Mouse (Mus musculus): ENCODE results near the gene Kcnq1. TPM values are rescaled to one million over a fixed set of nuclear protein-coding genes. Genes with fewer than 3 reads are reported as not detected.
A peak's percentile ranks its signal among the peaks of the same experiment; 100 is the strongest.

Kcnq1 gene
- polyA plus RNA-seq, 1 experiment from 2014 or later: 0.88 TPM

DNA sequence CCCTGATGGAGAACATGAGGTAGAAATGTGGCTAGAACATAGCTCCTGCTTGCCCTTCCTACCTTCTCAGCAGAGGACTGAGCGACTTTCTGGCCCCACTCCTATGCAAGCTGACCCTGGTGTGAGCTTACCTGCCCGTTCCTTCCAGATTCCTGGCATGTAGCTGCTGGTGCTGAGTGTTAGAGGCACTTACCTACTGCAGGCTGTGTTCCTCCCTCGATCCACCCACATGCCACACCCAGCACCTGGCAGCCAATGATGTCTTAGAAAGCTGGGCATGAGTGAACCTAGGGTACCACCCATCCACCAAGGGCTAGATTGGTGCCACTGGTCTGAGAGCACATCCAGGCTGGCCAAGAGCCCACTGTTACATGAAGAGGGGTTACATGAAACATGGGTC lies 12.3 kb upstream of the Kcnq1 start:
- 75% methylated on average over 3 of the region's 3 CpGs for WGBS
- ATAC-seq (ENCODE audit: low FRiP score): no peak

DNA sequence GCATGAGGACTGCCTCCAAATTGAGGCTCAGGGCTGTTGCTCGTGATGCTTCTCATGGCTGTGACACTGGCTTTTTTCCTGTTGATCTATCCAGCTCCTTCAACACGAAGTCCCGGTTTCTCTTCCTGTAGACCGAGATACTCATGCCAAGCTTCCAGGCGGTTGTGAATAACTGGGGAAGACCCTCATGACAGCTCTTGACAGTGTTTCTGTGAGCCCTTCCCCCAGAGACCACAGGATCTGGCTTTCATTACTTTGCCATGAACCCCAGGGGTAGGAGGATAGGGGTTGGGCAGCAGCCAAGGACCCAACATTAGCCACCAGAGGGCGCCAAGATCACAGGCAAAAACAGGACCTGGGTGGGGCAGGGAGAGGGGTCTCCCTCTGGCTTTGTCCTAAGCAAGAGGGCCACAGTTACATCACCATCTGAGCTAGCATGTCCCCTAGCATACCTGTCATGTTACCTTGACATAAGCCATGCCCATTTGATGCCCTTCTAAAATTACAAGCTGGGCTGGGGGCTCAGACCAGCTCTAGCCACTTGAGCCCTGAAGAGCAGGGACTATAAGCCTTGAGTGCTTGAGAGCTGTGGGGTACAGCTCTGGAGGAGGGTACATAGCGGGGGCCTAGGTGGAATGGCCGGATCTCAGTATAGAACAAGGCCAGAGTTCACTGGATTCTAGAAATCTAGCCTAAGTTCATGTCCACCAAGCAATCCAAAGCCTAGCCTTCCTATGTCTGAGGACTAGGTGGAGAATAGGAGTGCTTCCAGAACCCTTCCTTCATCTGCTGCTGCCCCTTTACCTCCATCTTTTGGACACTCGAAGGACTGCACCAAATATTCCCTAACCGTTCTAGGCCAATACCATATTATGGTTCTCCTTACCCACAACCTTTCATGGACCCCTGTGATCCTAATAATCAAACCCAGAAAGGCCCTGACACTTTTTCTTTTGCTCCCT lies 11.3 kb upstream of the Kcnq1 start, which contains the start of gene Trpm5:
Trpm5 (minus strand) TSS at position 51 of the 962 bp plus-strand sequence.
- no peak within 1 kb of the TSS for H3K4me2 ChIP-seq
- no peak within 1 kb of the TSS for H3K4me3 ChIP-seq (replicated peaks)
- ATAC-seq (ENCODE audit: low FRiP score): no peak
- no peaks in the 10 kb centered on the region for H3K27me3 ChIP-seq (replicated peaks)
- H3K4me1 ChIP-seq: no peaks in the 10 kb centered on the region
- no peaks in the 10 kb centered on the region for H3K36me3 ChIP-seq
- no peak within 1 kb of the TSS for H3K27ac ChIP-seq (replicated peaks)
- no peak within 1 kb of the TSS for H3K9ac ChIP-seq (replicated peaks)
- 48% methylated on average over 10 of the region's 10 CpGs for WGBS
- H3K9me3 ChIP-seq (replicated peaks): no peaks in the 10 kb centered on the region

More for the DNA sequence above, 12.3 kb upstream of the Kcnq1 start:
- Histone ChIP-seq H3K9me3 (replicated peaks) (no peaks in the 10 kb centered on the region), H3K4me3 (replicated peaks) (no peak overlapping the region), H3K27me3 (replicated peaks) (no peaks in the 10 kb centered on the region), H3K4me2 (no peak overlapping the region), H3K4me1 (no peaks in the 10 kb centered on the region), H3K27ac (replicated peaks) (no peak overlapping the region), H3K36me3 (no peaks in the 10 kb centered on the region), H3K9ac (replicated peaks) (no peak overlapping the region)

DNA sequence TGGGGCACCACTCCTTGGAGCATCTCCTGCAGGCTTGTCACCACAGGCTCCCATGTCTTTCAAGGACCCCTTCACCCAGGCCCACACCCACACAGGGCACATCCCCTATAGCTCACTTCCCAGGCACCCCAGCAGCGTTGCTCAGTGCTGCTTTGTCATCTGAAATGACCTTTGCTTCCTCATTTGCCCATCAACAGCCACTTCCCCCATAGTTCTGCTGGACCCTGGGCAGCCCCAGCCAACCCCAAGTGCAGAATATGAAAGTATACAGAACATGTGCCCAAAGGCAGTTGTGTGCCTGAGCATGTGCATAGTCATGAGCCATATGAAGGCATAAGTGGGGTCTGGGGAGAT lies 10.6 kb upstream of the Kcnq1 start:
- WGBS: 68% methylated on average over 1 of the region's 1 CpGs
- Histone ChIP-seq H3K27me3 (replicated peaks) (no peaks in the 10 kb centered on the region), H3K4me2 (no peak overlapping the region), H3K4me3 (replicated peaks) (no peak overlapping the region), H3K4me1 (no peaks in the 10 kb centered on the region), H3K36me3 (no peaks in the 10 kb centered on the region), H3K9me3 (replicated peaks) (no peaks in the 10 kb centered on the region), H3K9ac (replicated peaks) (no peak overlapping the region), H3K27ac (replicated peaks) (no peak overlapping the region)
- no peak for ATAC-seq (ENCODE audit: low FRiP score)

DNA sequence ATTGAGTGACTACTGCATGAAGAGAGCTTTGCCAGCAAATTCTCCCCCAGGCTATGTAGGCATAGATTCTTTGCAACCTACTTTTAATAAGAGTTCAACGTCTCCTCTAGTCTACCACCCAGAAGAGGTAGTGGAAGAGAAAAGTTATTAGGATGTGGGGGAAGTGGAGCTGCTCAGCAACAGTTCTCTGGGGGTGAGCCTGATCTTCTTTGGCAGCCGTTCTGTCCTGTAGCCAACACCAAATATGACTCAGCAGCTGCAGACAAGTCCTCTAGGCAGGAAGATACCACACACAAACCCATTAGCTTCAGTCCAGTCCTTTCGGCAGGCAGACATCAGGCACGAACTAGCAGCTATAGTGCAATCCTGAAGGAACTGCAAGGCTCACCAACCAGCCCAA lies 5.4 kb upstream of the Kcnq1 start:
- H3K27ac ChIP-seq (replicated peaks): no peak overlapping the region; the same call in 1 of the 2 replicates
- peaks cover 25% of the 10 kb centered on the region for H3K27me3 ChIP-seq (replicated peaks)
- H3K9me3 ChIP-seq (replicated peaks): no peaks in the 10 kb centered on the region
- 71% methylated on average over 4 of the region's 4 CpGs for WGBS
- ATAC-seq (ENCODE audit: low FRiP score): no peak
- no peak overlapping the region for H3K4me2 ChIP-seq
- H3K36me3 ChIP-seq: no peaks in the 10 kb centered on the region
- no peak overlapping the region for H3K4me3 ChIP-seq (replicated peaks)
- no peak overlapping the region for H3K9ac ChIP-seq (replicated peaks)
- H3K4me1 ChIP-seq: no peaks in the 10 kb centered on the region

DNA sequence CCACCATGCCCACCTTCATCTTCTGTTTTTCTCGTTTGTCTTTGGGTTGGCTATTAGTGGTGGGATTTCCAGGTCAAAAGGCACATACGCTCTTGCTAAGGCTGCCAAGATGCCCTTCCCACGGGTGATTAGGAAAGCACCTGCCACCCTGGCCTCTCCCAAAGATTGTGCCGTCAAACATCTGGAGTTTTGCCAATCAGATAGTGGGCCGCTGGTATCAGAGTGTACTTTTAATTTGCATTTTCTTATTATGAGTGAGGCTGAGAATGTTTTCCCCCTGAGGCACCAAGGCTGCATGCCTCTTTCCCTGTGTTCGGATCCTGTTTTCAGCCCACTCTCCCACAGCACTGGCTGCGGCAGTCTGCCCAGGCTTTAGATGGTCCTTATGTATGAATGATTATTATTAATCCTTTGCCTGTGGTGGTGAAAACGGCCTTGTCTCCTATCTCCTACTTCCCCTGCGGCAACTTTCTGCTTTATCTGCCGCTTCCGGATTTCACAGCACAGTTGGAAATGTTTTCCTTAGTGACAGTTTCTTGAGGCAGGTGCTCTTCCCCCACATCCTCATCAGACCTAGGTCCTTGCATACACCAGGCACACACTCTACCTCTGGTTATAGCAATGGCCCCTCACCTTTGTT lies 784 bp upstream of the Kcnq1 start:
- peaks cover 10% of the 10 kb centered on the region for H3K4me1 ChIP-seq
- no peak overlapping the region for H3K27ac ChIP-seq (replicated peaks)
- H3K9me3 ChIP-seq (replicated peaks): no peaks in the 10 kb centered on the region
- peaks cover 67% of the 10 kb centered on the region for H3K27me3 ChIP-seq (replicated peaks)
- H3K4me2 ChIP-seq: no peak overlapping the region
- no peak overlapping the region for H3K9ac ChIP-seq (replicated peaks)
- H3K36me3 ChIP-seq: no peaks in the 10 kb centered on the region
- no peak for ATAC-seq (ENCODE audit: low FRiP score)
- H3K4me3 ChIP-seq (replicated peaks): no peak overlapping the region
- WGBS: 72% methylated on average over 11 of the region's 11 CpGs

DNA sequence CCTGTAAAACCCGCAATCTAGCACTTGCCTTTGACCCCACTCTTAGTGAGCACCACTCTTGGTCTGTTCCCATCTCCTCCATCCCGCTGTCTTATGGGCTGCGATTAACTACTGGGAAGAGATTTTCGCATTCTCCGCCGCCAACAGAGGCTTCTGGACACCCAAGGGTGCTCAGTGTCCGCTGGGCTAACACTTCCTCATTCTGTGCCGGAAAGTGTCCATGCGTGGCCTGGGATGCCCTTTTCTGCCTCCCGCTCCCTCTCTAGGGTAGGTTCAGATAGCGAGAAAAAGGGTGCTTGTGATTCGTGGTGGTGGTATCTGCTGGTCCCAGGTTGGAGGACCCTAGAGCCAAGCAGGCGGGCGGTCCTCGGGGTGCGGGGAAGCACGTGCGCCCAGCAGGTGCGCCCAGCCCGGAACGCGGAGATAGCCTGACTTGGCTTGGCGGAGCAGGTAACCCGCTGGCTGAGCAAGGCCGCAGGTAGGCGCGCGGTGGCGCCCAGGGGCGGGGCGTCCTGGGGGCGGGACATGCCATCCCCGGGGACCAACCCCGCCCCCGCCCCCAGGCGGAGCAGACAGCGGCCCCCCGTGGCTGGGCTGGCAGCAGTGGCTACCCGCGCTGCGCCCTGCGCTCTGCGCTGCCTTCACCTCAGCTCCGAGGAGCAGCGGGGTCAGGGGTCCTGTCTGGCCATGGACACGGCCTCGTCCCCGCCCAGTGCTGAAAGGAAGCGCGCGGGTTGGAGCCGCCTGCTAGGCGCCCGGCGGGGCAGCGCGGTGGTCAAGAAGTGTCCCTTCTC lies 707 bp downstream of the Kcnq1 start:
- Histone ChIP-seq H3K9me3 (replicated peaks) (no peaks in the 10 kb centered on the region), H3K36me3 (no peaks in the 10 kb centered on the region), H3K4me1 (peaks cover 10% of the 10 kb centered on the region), H3K27me3 (replicated peaks) (peaks cover 67% of the 10 kb centered on the region), H3K4me3 (replicated peaks) (peak overlapping the region; percentile 31), H3K27ac (replicated peaks) (no peak overlapping the region), H3K4me2 (peak overlapping the region; percentile 56), H3K9ac (replicated peaks) (no peak overlapping the region)
- 11% methylated on average over 49 of the region's 57 CpGs for WGBS
- no peak for ATAC-seq (ENCODE audit: low FRiP score)

DNA sequence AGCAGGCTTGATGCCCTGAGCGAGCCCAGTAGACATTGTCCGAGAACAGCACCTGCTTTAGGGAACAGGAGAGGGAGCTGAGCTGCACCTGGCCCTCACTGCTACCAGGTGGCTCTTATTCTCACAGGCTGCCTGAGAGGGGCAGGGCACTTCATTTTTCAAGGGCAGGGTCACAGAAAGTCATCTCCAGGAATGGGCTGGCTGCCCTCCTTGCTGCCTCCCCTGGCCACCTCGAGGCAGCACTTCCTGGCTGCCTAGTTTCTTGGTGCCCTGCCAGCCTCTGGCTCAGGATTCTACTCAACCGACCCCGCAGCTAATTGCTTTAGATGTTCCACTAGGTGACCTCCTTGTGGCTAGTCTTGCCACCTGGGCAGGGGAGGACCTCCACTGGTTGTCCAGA lies 2.0 kb downstream of the Kcnq1 start:
- H3K4me3 ChIP-seq (replicated peaks): no peak overlapping the region
- H3K9ac ChIP-seq (replicated peaks): no peak overlapping the region
- H3K4me1 ChIP-seq: peaks cover 10% of the 10 kb centered on the region
- H3K27ac ChIP-seq (replicated peaks): no peak overlapping the region
- H3K9me3 ChIP-seq (replicated peaks): no peaks in the 10 kb centered on the region
- peaks cover 62% of the 10 kb centered on the region for H3K27me3 ChIP-seq (replicated peaks)
- 46% methylated on average over 5 of the region's 5 CpGs for WGBS
- no peaks in the 10 kb centered on the region for H3K36me3 ChIP-seq
- H3K4me2 ChIP-seq: no peak overlapping the region
- ATAC-seq (ENCODE audit: low FRiP score): no peak

DNA sequence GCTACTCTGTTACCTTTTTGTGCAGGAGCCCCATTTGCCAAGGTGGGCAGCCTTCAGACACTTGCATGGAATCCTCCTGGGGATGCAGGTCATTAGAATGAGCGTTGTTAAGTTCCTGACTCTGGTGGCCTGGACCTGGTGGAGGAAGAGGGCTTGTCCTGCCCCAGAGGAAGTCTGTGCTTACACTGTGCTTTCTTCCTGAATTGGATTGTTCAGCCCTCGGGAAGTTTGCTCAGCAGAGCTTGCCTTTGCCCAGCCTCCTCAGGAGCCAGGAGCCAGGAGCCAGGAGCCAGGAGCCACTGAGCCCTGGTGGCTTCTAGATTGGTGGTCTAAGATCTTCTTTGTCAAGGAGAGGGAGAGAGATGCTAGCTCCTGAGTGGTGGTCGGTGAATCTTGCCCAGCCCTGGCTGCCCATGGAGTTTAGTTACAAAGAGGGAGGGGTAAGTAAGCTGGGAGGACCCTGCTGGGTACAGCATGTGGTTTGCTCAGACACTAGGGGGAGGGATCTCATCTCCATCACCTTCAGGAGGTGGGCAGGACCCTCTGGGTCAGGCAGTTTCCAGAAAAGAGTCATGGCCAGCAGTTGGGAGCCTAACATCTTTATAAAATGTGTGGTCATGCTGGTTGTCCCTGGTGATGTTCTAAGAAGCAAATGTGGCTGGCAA lies 3.0 kb downstream of the Kcnq1 start:
- WGBS: 38% methylated on average over 3 of the region's 3 CpGs
- Histone ChIP-seq H3K4me3 (replicated peaks) (no peak overlapping the region), H3K4me1 (peaks cover 10% of the 10 kb centered on the region), H3K36me3 (no peaks in the 10 kb centered on the region), H3K27me3 (replicated peaks) (peaks cover 58% of the 10 kb centered on the region), H3K9me3 (replicated peaks) (no peaks in the 10 kb centered on the region), H3K9ac (replicated peaks) (no peak overlapping the region), H3K27ac (replicated peaks) (no peak overlapping the region), H3K4me2 (no peak overlapping the region)
- ATAC-seq (ENCODE audit: low FRiP score): no peak

DNA sequence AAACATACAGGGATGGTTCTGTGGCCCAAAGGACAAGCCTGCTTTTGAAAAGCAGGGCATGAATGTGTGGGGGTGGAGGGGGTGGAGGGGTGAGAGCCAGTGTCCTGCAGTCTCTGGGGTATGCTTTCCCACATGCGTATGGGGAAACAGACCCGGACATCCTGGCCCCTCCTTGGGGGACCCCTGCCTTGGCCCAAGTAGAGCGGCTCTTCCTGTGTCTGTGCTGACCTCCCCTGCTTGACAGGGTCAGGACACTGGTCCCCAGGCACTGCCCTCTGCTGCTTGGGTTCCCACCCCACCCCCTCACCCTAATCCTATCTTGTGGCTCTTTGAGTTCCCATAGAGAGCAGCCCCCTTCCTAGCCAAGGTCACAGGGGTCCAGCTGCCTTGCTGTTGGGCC lies 3.5 kb downstream of the Kcnq1 start:
- Histone ChIP-seq H3K27ac (replicated peaks) (no peak overlapping the region), H3K4me2 (no peak overlapping the region), H3K36me3 (no peaks in the 10 kb centered on the region), H3K4me3 (replicated peaks) (no peak overlapping the region), H3K27me3 (replicated peaks) (peaks cover 53% of the 10 kb centered on the region), H3K4me1 (peaks cover 10% of the 10 kb centered on the region), H3K9ac (replicated peaks) (no peak overlapping the region), H3K9me3 (replicated peaks) (0 out of 2 replicates have a peak, but pooled peaks cover under 1% of the 10 kb centered on the region)
- no peak for ATAC-seq (ENCODE audit: low FRiP score)
- WGBS: 89% methylated on average over 3 of the region's 3 CpGs

DNA sequence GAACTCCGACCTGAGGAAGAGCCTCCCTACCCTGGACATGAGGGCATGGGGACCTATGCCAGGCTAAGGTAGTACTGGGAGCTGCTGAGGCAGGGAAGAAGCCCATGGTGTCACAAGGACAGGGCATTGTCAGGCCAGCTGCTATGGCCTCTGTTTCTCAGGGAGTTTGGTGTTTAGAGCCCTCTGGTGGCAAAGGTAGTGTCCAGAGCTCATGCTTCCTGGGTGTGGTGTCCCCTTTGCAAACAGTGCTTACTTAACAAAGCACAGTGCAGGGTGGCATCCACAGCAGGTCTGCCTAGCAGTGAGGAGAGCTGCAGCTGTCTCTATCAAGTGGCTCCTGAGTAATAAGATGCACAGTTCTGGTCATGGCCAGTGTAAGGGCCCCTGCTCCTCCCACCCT lies 4.6 kb downstream of the Kcnq1 start:
- Histone ChIP-seq H3K4me2 (no peak overlapping the region), H3K9me3 (replicated peaks) (0 out of 2 replicates have a peak, but pooled peaks cover 3% of the 10 kb centered on the region), H3K27me3 (replicated peaks) (peaks cover 42% of the 10 kb centered on the region), H3K9ac (replicated peaks) (no peak overlapping the region), H3K27ac (replicated peaks) (no peak overlapping the region), H3K4me3 (replicated peaks) (no peak overlapping the region), H3K36me3 (no peaks in the 10 kb centered on the region), H3K4me1 (peaks cover 10% of the 10 kb centered on the region)
- no peak for ATAC-seq (ENCODE audit: low FRiP score)
- WGBS: 79% methylated on average over 1 of the region's 1 CpGs

DNA sequence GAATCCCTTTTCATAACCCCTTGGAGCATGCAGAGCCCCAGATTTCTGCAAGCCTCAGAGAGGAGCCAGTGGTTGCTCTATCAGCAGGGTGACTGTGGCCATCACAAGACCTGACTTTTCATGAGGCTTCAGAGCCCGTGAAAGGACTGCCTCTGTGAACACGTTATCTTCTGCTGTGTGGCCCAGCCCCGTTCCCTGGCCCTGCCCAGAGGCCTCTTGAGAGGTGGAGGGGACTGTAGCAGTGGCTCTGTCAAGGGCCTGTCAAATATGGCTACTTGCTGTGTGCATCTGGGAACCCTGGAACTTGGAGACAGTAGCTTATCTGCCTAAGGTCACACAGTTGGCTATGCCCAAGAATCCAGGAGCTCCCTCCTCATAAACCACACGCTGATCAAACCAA lies 5.6 kb downstream of the Kcnq1 start:
- peaks cover 9% of the 10 kb centered on the region for H3K4me1 ChIP-seq
- H3K27me3 ChIP-seq (replicated peaks): peaks cover 32% of the 10 kb centered on the region
- no peak overlapping the region for H3K4me2 ChIP-seq
- H3K9me3 ChIP-seq (replicated peaks): 0 out of 2 replicates have a peak, but pooled peaks cover 3% of the 10 kb centered on the region
- H3K9ac ChIP-seq (replicated peaks): no peak overlapping the region
- ATAC-seq (ENCODE audit: low FRiP score): no peak
- H3K27ac ChIP-seq (replicated peaks): no peak overlapping the region
- WGBS: 75% methylated on average over 4 of the region's 4 CpGs
- no peak overlapping the region for H3K4me3 ChIP-seq (replicated peaks)
- no peaks in the 10 kb centered on the region for H3K36me3 ChIP-seq
